Mouse (Mus musculus) lung, adult 2 months (tissue): ENCODE data around the gene Celf2. TPM values are rescaled to one million over a fixed set of nuclear protein-coding genes. Genes with fewer than 3 reads are reported as not detected.

ENCODE experiments used
- DNase-seq: peaks from one replicate; pipeline ENCODE4 v3.0.0; 2022
- H3K4me1 ChIP-seq: fragments of 200-500 bp; 2 replicates; pipeline ENCODE4 v1.6.1; 2011; ENCODE audit warnings: low read length; ENCODE audit not compliant: control insufficient read depth, insufficient read depth
- H3K4me3 ChIP-seq: fragments of 200-500 bp; replicated peaks from 2 replicates; pipeline ENCODE3; 2011; ENCODE audit warnings: low read depth, mild to moderate bottlenecking, control low read depth, low read length; ENCODE audit errors: extremely low read depth
- CTCF ChIP-seq: fragments of 200-500 bp; IDR thresholded peaks from 2 replicates; pipeline ENCODE4 v1.5.1; 2011; ENCODE audit warnings: mild to moderate bottlenecking, low read length, control low read depth; ENCODE audit not compliant: insufficient read depth
- POLR2A ChIP-seq: fragments of 200-500 bp; IDR thresholded peaks from 2 replicates; pipeline ENCODE4 v1.6.1; 2011; ENCODE audit warnings: low read depth, mild to moderate bottlenecking, control low read depth, low read length, borderline replicate concordance; ENCODE audit errors: extremely low read depth
- WGBS: fragments of 180-500 bp; shearing (Covaris S2); methylation state at CpG from one replicate; pipeline ENCODE4 v1.1.7; 2018; 5-methylcytosine and 5-hydroxymethylcytosine counted together
- polyA plus RNA-seq: library from polyadenylated mRNA; depleted of rRNA; stranded (reverse); fragments of >200 nt; gene quantifications from 2 replicates; pipeline ENCODE4 v1.2.3, GENCODE M21; 2012

Celf2 gene
- polyA plus RNA-seq, 1 experiment, result 43.4 TPM

DNA sequence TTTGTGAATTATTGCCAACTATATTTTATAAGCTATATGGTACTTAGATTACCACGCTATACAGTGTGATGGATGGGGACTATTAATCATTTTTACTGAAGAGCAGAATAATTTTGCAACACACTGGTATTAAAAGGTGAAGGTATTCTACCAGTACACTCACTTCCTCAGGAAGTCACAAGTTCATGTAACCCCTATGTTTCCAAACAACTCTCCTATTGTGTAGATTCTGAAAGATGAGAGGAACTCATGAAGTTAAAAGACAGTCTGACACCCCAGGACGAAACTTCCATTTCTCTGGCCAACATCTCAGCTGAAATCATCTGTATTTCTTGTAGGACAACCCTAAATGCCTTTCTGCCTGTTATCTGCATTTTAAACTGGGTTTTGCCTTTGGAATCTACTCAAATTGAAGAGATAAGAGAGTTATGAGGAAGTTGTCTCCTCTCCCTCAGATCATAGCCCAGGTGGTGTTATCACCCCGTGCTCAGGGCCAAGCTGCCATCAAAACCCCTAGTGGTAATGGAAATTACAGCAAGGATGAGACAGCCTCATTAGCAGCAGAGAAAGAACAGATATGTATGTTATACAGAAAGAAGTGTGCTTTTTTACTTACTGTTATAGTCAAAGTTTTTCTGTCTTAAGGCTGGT lies 722.7 kb downstream of the Celf2 start:
- no peaks in the 10 kb centered on the region; the same call in 1 of the 2 replicates for H3K4me1 ChIP-seq
- WGBS, result 42% methylated on average over 3 of the region's 3 CpGs
- no peak for DNase-seq
- TF ChIP-seq CTCF, result no peak
- no peak for TF ChIP-seq POLR2A
- H3K4me3 ChIP-seq, result no peak overlapping the region

- Histone ChIP-seq H3K4me1 (no peaks in the 10 kb centered on the region), H3K4me3 (no peak overlapping the region)
- WGBS, result 96% methylated on average over 2 of the region's 2 CpGs
- no peak for DNase-seq
- TF ChIP-seq POLR2A (no peak), CTCF (no peak)
Measured at GRCm38 (mm10) chr2:6770214-6770613, 739.1 kb downstream of the Celf2 start.

DNA sequence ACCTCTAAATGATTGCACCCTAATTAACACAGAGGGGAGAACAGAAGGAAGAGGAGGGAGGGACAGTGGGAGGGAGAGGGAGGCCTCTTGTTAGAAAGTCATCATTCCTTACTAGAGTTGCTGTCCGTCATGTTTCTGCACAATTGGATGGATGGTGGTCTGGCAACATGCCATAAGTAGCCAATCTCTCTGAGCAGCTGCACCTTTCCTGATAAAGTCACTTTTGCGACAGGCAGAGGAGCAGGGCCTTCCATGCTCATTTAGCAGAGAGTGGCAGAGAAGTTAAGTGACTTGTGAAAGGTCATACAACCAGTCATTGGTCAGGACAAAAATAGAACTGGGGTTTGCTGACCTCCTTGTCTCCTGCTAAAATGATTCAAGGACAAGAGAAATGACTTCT lies 747.0 kb downstream of the Celf2 start:
- TF ChIP-seq POLR2A (no peak), CTCF (no peak)
- WGBS, result 39% methylated on average over 2 of the region's 2 CpGs
- no peak for DNase-seq
- Histone ChIP-seq H3K4me3 (no peak overlapping the region), H3K4me1 (no peaks in the 10 kb centered on the region)

DNA sequence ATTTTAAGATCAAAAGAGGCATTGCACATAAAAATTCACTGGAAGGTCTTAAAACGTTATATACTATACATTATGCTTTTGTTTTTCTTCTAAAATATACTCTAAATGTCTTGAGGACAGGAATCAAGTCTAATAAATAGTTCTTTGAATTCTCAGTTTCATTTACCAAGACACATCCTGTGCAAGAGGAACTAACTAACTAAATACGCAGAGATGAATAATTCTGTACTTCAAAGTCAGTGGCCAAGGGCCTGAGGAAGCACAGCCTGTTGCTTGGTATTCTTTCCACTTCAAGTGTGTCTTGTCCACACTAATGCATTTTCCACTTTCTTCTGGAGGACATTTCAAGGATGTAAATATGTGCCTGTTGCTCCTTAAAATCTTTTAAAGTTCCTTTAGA lies 766.2 kb downstream of the Celf2 start:
- H3K4me3 ChIP-seq, result no peak overlapping the region
- no peaks in the 10 kb centered on the region for H3K4me1 ChIP-seq
- 48% methylated on average over 2 of the region's 2 CpGs for WGBS
- no peak for DNase-seq
- no peak for TF ChIP-seq CTCF
- no peak for TF ChIP-seq POLR2A

DNA sequence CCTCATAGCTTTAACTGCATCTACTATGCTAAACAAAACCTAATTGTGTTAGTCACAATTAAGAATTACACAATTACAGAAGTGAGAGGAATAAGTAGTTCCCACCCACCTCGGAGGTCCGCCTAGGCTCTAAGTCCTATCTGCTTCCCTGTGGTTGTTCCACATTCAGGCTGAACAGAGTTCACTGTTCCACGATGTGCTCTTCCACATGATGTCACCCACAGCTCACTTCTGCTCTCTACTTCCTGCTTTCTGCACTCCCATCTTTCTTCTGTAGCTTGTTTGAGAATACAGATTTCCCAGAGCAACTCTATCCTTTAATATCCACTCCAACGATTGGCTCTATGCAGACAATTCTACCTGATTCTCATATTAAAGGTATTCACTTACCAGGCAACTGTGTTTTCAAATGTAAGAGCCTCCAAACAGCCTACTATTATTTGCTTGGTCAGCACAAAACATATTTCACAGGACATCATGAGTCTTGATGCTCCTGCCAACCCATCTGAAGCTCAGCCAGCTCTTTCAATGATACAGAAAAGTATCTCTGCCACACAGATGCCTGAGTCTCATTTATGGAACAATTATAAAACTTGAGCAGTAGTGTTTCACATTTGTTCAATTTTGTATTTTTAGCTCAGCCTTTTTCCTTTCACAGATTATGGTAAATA lies 769.2 kb downstream of the Celf2 start:
- Histone ChIP-seq H3K4me3 (no peak overlapping the region), H3K4me1 (no peaks in the 10 kb centered on the region; the same call in 1 of the 2 replicates)
- 67% methylated on average over 4 of the region's 4 CpGs for WGBS
- no peak for DNase-seq
- TF ChIP-seq CTCF (no peak), POLR2A (no peak)

GRCm38 (mm10) chr2:6732026-6732425 lies 777.3 kb downstream of the Celf2 start:
- TF ChIP-seq CTCF, result no peak
- no peak for TF ChIP-seq POLR2A
- no peak for DNase-seq
- WGBS, result 84% methylated on average over 2 of the region's 2 CpGs
- no peaks in the 10 kb centered on the region for H3K4me1 ChIP-seq
- H3K4me3 ChIP-seq, result no peak overlapping the region

GRCm38 (mm10) chr2:6730860-6731259 lies 778.5 kb downstream of the Celf2 start:
- DNase-seq, result no peak
- no peak for TF ChIP-seq CTCF
- no peak for TF ChIP-seq POLR2A
- H3K4me1 ChIP-seq, result no peaks in the 10 kb centered on the region
- WGBS, result 77% methylated on average over 3 of the region's 3 CpGs
- no peak overlapping the region for H3K4me3 ChIP-seq

DNA sequence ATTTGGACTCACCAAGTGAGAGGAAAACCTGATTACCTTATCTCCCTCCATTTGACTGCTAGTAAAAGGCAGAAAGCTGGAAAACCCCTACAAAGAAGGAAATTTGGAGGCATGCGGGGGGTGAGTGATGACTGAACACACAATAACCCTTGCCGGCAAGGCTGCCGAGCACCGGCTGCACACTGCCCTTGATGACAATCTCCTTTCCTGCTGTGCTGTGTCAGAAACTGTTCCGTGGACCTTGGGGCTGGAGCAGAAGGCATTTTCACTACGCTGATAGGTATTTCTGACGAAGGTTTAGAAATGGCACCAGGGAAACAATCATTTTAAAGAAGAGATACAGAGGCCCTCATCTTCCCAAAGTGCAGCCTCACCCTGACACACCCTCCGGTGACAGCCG lies 779.4 kb downstream of the Celf2 start:
- TF ChIP-seq POLR2A (no peak), CTCF (no peak)
- no peak for DNase-seq
- no peaks in the 10 kb centered on the region for H3K4me1 ChIP-seq
- WGBS, result 62% methylated on average over 9 of the region's 9 CpGs
- no peak overlapping the region for H3K4me3 ChIP-seq

- 86% methylated on average over 2 of the region's 2 CpGs for WGBS
- TF ChIP-seq POLR2A, result no peak
- no peak for TF ChIP-seq CTCF
- H3K4me1 ChIP-seq, result no peaks in the 10 kb centered on the region
Measured at GRCm38 (mm10) chr2:6728840-6729252, 780.5 kb downstream of the Celf2 start.

DNA sequence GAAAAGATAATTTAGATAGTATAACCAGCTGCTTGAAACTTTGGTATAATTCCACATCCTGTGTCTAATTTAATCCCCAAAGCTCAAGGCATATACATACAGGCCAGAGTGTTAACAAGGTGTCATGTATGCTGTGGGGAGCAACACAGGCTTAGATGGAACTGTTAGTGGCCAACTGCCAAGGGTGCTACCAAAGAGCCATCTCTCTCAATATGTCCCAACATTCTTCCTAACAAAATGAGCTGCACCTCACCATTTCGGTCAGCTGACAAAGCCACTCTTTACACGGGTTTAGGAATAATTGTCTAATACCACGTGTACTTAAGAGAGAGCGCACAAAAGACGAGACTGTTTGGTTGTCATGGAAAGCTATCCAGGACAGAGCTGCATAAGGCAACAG lies 782.0 kb downstream of the Celf2 start:
- no peaks in the 10 kb centered on the region for H3K4me1 ChIP-seq
- 86% methylated on average over 5 of the region's 5 CpGs for WGBS
- no peak overlapping the region for H3K4me3 ChIP-seq
- TF ChIP-seq CTCF (no peak), POLR2A (no peak)
- DNase-seq, result no peak

More at GRCm38 (mm10) chr2:6728840-6729252, 780.5 kb downstream of the Celf2 start:
- H3K4me3 ChIP-seq, result no peak overlapping the region
- no peak for DNase-seq

DNA sequence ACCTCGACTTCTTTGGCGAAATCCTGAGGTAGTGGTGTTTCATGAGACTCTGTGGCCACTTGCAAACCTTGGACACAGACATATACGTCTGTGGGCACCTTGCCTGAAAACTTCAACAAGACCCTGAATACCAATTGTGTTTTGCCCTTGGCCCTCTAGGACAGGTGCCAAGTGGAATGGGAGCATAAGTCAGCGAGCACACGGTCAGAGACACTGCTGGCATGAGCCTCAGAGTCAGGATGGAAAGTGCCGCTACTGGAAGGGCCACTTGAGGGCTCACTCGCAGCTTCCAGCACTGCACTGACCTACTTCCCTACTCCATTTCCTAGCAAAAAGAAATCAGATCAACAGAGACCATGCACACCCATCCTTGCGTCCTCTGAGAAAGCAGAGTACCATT lies 783.3 kb downstream of the Celf2 start:
- DNase-seq, result no peak
- TF ChIP-seq CTCF (peak; percentile 43; the same call in 1 of the 2 replicates), POLR2A (no peak)
- 52% methylated on average over 8 of the region's 8 CpGs for WGBS
- Histone ChIP-seq H3K4me1 (peaks cover 3% of the 10 kb centered on the region), H3K4me3 (no peak overlapping the region)
